Mouse (Mus musculus) small intestine, adult 2 months (tissue): ENCODE data around the gene Nyap1. TPM values are rescaled to one million over a fixed set of nuclear protein-coding genes. Genes with fewer than 3 reads are reported as not detected.

Experiments
- H3K27ac ChIP-seq: fragments of 200-500 bp; 2 replicates; pipeline ENCODE4 v1.5.1; 2012; ENCODE audit warnings: low read depth, low read length, control low read depth, inconsistent platforms; ENCODE audit not compliant: insufficient read depth
- H3K27me3 ChIP-seq: fragments of 200-500 bp; 2 replicates; pipeline ENCODE4 v1.6.1; 2012; ENCODE audit warnings: mild to moderate bottlenecking, moderate library complexity, low read length, inconsistent platforms; ENCODE audit not compliant: control insufficient read depth, insufficient read depth
- H3K36me3 ChIP-seq: fragments of 200-500 bp; 2 replicates; pipeline ENCODE4 v1.6.1; 2012; ENCODE audit warnings: mild to moderate bottlenecking, low read length, control low read depth, inconsistent platforms; ENCODE audit not compliant: control insufficient read depth, insufficient read depth
- H3K4me1 ChIP-seq: fragments of 200-500 bp; 2 replicates; pipeline ENCODE4 v1.6.1; 2012; ENCODE audit warnings: low read length, inconsistent platforms, mixed read lengths; ENCODE audit not compliant: control insufficient read depth, insufficient read depth, insufficient read length
- H3K4me3 ChIP-seq: fragments of 200-500 bp; 2 replicates; pipeline ENCODE4 v1.5.1; 2012; ENCODE audit warnings: low read depth, mild to moderate bottlenecking, control low read depth, inconsistent platforms, low read length, moderate library complexity
- CTCF ChIP-seq: fragments of 200-500 bp; IDR thresholded peaks from 2 replicates; pipeline ENCODE4 v1.5.1; 2012; ENCODE audit warnings: low read depth, mild to moderate bottlenecking, control low read depth, inconsistent platforms, low read length, moderate library complexity, mixed read lengths; ENCODE audit not compliant: insufficient replicate concordance, insufficient read length; ENCODE audit errors: extremely low read depth
- POLR2A ChIP-seq: fragments of 200-500 bp; IDR thresholded peaks from 2 replicates; pipeline ENCODE4 v1.6.1; 2012; ENCODE audit warnings: low read depth, mild to moderate bottlenecking, control low read depth, inconsistent platforms, low read length, moderate library complexity
- WGBS: fragments of 180-500 bp; shearing (Covaris S2); methylation state at CpG from one replicate; pipeline ENCODE4 v1.1.7; 2018; 5-methylcytosine and 5-hydroxymethylcytosine counted together
- polyA plus RNA-seq: library from polyadenylated mRNA; depleted of rRNA; stranded (reverse); fragments of >200 nt; gene quantifications from 2 replicates; pipeline ENCODE4 v1.2.3, GENCODE M21; 2012

Nyap1 gene
- polyA plus RNA-seq, 1 experiment, result 25.1 TPM

GRCm38 (mm10) chr5:137777267-137777845 lies 35.9 kb upstream of the Nyap1 start:
- 28% methylated on average over 7 of the region's 7 CpGs for WGBS
- Histone ChIP-seq H3K27ac (peak overlapping the region; percentile 14; the same call in 1 of the 2 replicates), H3K27me3 (no peaks in the 10 kb centered on the region), H3K4me3 (no peak overlapping the region), H3K36me3 (peaks cover 14% of the 10 kb centered on the region; the same call in 1 of the 2 replicates), H3K4me1 (peaks cover 15% of the 10 kb centered on the region)
- TF ChIP-seq POLR2A, result no peak

GRCm38 (mm10) chr5:137776408-137776918 lies 35.1 kb upstream of the Nyap1 start:
- no peak overlapping the region for H3K4me3 ChIP-seq
- no peaks in the 10 kb centered on the region for H3K27me3 ChIP-seq
- 10% methylated on average over 5 of the region's 5 CpGs for WGBS
- no peak overlapping the region for H3K27ac ChIP-seq
- H3K36me3 ChIP-seq, result peaks cover 5% of the 10 kb centered on the region; the same call in 1 of the 2 replicates
- TF ChIP-seq CTCF (no peak), POLR2A (no peak)
- H3K4me1 ChIP-seq, result peaks cover 15% of the 10 kb centered on the region

- 95% methylated on average over 2 of the region's 2 CpGs for WGBS
- no peak for TF ChIP-seq CTCF
- no peak overlapping the region for H3K27ac ChIP-seq
- no peak overlapping the region for H3K4me3 ChIP-seq
- peaks cover 4% of the 10 kb centered on the region; the same call in 1 of the 2 replicates for H3K36me3 ChIP-seq
- H3K27me3 ChIP-seq, result no peaks in the 10 kb centered on the region
- peaks cover 15% of the 10 kb centered on the region for H3K4me1 ChIP-seq
These were observed 34.3 kb upstream of the Nyap1 start for GRCm38 (mm10) chr5:137775587-137776290.

- Histone ChIP-seq H3K36me3 (no peaks in the 10 kb centered on the region), H3K27ac (no peak overlapping the region), H3K4me3 (no peak overlapping the region), H3K27me3 (no peaks in the 10 kb centered on the region), H3K4me1 (peaks cover 5% of the 10 kb centered on the region)
- TF ChIP-seq POLR2A, result no peak
- no peak for TF ChIP-seq CTCF
These were observed 31.3 kb upstream of the Nyap1 start for GRCm38 (mm10) chr5:137772755-137773154.

GRCm38 (mm10) chr5:137770709-137771108 lies 29.3 kb upstream of the Nyap1 start:
- no peaks in the 10 kb centered on the region for H3K36me3 ChIP-seq
- no peaks in the 10 kb centered on the region for H3K4me1 ChIP-seq
- WGBS, result 41% methylated on average over 2 of the region's 2 CpGs
- no peak overlapping the region for H3K4me3 ChIP-seq
- H3K27ac ChIP-seq, result no peak overlapping the region
- peak; percentile 41; the same call in 1 of the 2 replicates for TF ChIP-seq CTCF
- no peak for TF ChIP-seq POLR2A
- H3K27me3 ChIP-seq, result no peaks in the 10 kb centered on the region

- H3K36me3 ChIP-seq, result no peaks in the 10 kb centered on the region
- no peak for TF ChIP-seq POLR2A
- TF ChIP-seq CTCF, result no peak
- H3K4me3 ChIP-seq, result no peak overlapping the region
- no peaks in the 10 kb centered on the region for H3K27me3 ChIP-seq
- WGBS, result 74% methylated on average over 1 of the region's 1 CpGs
- no peak overlapping the region for H3K27ac ChIP-seq
- no peaks in the 10 kb centered on the region for H3K4me1 ChIP-seq
These were observed 27.1 kb upstream of the Nyap1 start for GRCm38 (mm10) chr5:137768475-137768874.

GRCm38 (mm10) chr5:137766270-137766669 lies 24.9 kb upstream of the Nyap1 start:
- Histone ChIP-seq H3K27me3 (no peaks in the 10 kb centered on the region), H3K4me3 (no peak overlapping the region), H3K36me3 (no peaks in the 10 kb centered on the region), H3K4me1 (no peaks in the 10 kb centered on the region), H3K27ac (no peak overlapping the region)
- 68% methylated on average over 3 of the region's 3 CpGs for WGBS
- TF ChIP-seq POLR2A (no peak), CTCF (peak; percentile 36; the same call in 1 of the 2 replicates)
